Mouse (Mus musculus): ENCODE measurements at regions not wholly inside any gene's neighbourhood (a gene's known extent, or its start where the extent isn't known, plus 50 kb on each side); places are given as distances from the start of the nearest gene placed in this dataset.
"Not testable (repeated sequence)": the region's sequence is repeated elsewhere in the genome, so short reads cannot be mapped to it uniquely, and the experiment has no call there.

GRCm38 (mm10) chr1:185963773-185964172 is 153.3 kb downstream of the Lyplal1 start:
- no peak overlapping the region for H3K4me2 ChIP-seq
- no peaks in the 10 kb centered on the region for H3K4me1 ChIP-seq
- H3K27ac ChIP-seq = no peak overlapping the region
- no peak overlapping the region for H3K9ac ChIP-seq
- H3K36me3 ChIP-seq = no peaks in the 10 kb centered on the region
- WGBS = 93% methylated on average over 2 of the region's 2 CpGs
- H3K27me3 ChIP-seq = no peaks in the 10 kb centered on the region
- H3K4me3 ChIP-seq (replicated peaks) = no peak overlapping the region
- no peak for ATAC-seq (replicated peaks; ENCODE audit: low FRiP score)
- H3K9me3 ChIP-seq (replicated peaks) = no peaks in the 10 kb centered on the region

DNA sequence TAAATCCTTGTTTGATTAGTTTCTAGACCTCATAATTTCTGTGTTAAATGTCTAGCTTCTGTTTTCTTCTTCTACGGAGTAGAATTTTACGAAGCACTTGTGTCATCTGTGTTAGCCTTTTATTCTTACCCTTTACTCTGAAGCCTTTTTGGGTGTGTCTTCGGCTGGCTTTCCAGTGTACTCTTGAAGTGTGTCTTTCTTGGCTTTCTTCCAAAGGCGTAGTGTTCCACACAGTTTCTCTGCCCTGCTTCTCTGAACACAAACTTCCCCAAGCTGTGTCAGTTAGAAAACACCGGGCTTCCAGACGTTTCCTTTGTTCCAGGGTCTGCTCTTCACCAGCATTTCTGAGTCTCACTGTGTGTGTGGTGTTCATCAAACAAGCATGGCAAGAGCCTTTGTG is 152.7 kb downstream of the Lyplal1 start:
- no peak overlapping the region for H3K4me3 ChIP-seq (replicated peaks)
- H3K9me3 ChIP-seq (replicated peaks) = no peaks in the 10 kb centered on the region
- H3K27ac ChIP-seq = no peak overlapping the region
- H3K9ac ChIP-seq = no peak overlapping the region
- ATAC-seq (replicated peaks; ENCODE audit: low FRiP score) = no peak
- H3K4me2 ChIP-seq = no peak overlapping the region
- no peaks in the 10 kb centered on the region for H3K27me3 ChIP-seq
- no peaks in the 10 kb centered on the region for H3K36me3 ChIP-seq
- WGBS = 58% methylated on average over 6 of the region's 6 CpGs
- H3K4me1 ChIP-seq = peaks cover 5% of the 10 kb centered on the region

- Histone ChIP-seq H3K4me3 (replicated peaks) (no peak overlapping the region), H3K9me3 (replicated peaks) (no peaks in the 10 kb centered on the region), H3K36me3 (no peaks in the 10 kb centered on the region), H3K27ac (no peak overlapping the region), H3K27me3 (no peaks in the 10 kb centered on the region), H3K4me1 (peaks cover 14% of the 10 kb centered on the region), H3K9ac (no peak overlapping the region), H3K4me2 (no peak overlapping the region)
- no peak for ATAC-seq (replicated peaks; ENCODE audit: low FRiP score)
- 73% methylated on average over 4 of the region's 4 CpGs for WGBS
Observed at GRCm38 (mm10) chr1:185967227-185967626, 149.9 kb downstream of the Lyplal1 start.

DNA sequence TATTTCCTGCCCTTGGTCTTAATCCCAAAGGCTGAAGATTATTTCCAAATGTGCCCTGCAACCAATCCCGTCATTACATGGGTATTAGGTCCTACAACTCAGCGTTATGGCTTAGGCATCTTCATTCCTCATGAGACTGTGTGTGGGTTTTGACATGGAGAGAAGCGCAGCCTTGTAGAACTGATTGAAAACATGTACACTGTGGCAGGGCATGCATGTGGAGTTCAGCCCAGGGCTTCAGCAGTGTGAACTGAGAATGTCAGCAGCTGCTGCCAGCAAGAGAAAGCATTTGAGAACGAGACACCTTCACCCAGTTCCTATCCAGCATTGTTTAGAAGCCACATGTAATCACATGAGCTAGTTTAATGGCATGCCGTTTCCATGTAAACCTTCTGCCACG is 149.3 kb downstream of the Lyplal1 start:
- Histone ChIP-seq H3K27ac (no peak overlapping the region), H3K4me3 (replicated peaks) (no peak overlapping the region), H3K9ac (no peak overlapping the region), H3K27me3 (no peaks in the 10 kb centered on the region), H3K4me1 (peaks cover 14% of the 10 kb centered on the region), H3K9me3 (replicated peaks) (no peaks in the 10 kb centered on the region), H3K36me3 (no peaks in the 10 kb centered on the region), H3K4me2 (no peak overlapping the region)
- ATAC-seq (replicated peaks; ENCODE audit: low FRiP score) = no peak
- 85% methylated on average over 6 of the region's 6 CpGs for WGBS

DNA sequence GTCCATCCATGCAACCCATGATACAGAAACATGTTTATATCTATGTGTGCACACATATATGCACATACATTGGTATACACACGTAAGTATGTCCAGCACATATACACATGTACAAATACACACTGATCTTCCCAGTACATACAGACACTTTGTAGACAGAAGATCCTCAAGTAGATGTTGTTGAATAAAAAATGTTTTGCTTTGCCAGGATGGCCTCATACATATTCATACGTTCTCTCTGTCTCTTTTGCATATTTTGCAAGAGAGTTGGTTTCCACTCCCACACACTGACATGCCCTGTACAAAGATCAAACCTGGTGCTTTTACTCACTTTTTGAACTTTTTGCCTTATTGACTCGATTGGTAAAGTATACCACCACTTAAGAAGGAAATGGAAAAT is 148.5 kb downstream of the Lyplal1 start:
- H3K4me3 ChIP-seq (replicated peaks) = no peak overlapping the region
- H3K4me2 ChIP-seq = no peak overlapping the region
- H3K36me3 ChIP-seq = no peaks in the 10 kb centered on the region
- ATAC-seq (replicated peaks; ENCODE audit: low FRiP score) = no peak
- no peak overlapping the region for H3K9ac ChIP-seq
- 60% methylated on average over 3 of the region's 3 CpGs for WGBS
- peaks cover 14% of the 10 kb centered on the region for H3K4me1 ChIP-seq
- no peaks in the 10 kb centered on the region for H3K27me3 ChIP-seq
- H3K27ac ChIP-seq = no peak overlapping the region
- H3K9me3 ChIP-seq (replicated peaks) = no peaks in the 10 kb centered on the region

- H3K9me3 ChIP-seq (replicated peaks) = no peaks in the 10 kb centered on the region
- H3K4me3 ChIP-seq (replicated peaks) = no peak overlapping the region
- ATAC-seq (replicated peaks; ENCODE audit: low FRiP score) = peak; percentile 94
- no peak overlapping the region for H3K4me2 ChIP-seq
- 0 out of 2 replicates have a peak overlapping the region, but pooled peaks have one; percentile 41 for H3K27ac ChIP-seq
- no peaks in the 10 kb centered on the region for H3K27me3 ChIP-seq
- H3K4me1 ChIP-seq = peaks cover 14% of the 10 kb centered on the region
- WGBS = 13% methylated on average over 2 of the region's 2 CpGs
- no peaks in the 10 kb centered on the region for H3K36me3 ChIP-seq
- H3K9ac ChIP-seq = no peak overlapping the region
Observed at GRCm38 (mm10) chr1:185969231-185969630, 147.9 kb downstream of the Lyplal1 start.

DNA sequence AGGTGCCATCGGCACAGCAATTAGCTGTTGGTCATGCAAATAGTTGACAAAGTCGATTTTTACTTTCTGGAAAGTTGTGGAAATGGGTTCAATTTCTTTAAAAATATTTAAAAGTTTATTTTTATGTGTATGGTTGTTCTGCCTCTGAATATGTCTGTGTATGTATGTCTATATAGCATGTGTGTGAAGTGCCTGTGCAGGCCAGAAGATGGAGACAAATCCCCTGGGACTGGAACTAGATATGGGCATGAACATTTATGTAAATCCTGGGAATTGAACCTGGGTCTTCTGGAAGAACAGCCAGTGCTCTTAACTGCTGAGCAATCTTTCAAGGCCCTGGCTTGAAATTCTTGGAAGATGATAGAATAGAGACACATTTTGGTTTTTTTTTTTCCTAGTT is 140.0 kb downstream of the Lyplal1 start:
- WGBS = 91% methylated on average over 2 of the region's 2 CpGs
- no peak overlapping the region for H3K27ac ChIP-seq
- H3K9me3 ChIP-seq (replicated peaks) = no peaks in the 10 kb centered on the region
- H3K4me2 ChIP-seq = no peak overlapping the region
- no peak overlapping the region for H3K9ac ChIP-seq
- H3K27me3 ChIP-seq = no peaks in the 10 kb centered on the region
- H3K36me3 ChIP-seq = no peaks in the 10 kb centered on the region
- H3K4me3 ChIP-seq (replicated peaks) = no peak overlapping the region
- no peaks in the 10 kb centered on the region for H3K4me1 ChIP-seq
- ATAC-seq (replicated peaks; ENCODE audit: low FRiP score) = no peak

DNA sequence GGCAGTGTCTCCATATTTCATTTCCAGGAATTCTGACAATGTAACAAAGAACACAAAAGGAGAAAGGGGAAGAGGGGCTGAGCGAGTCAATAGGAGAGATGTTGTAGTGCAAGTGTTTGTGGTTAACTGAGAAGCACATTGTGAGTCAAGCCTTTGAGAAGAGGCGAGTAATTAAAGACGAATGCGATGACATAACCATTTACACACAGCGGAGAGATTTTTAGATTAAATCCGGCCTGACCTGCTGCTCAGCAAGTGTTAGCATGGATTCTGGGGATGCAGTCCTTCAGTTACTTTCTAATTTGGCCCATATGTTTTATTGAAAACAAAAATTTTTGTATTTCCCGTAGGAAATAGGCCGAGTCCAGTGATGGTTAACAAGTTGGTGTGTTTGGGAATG is 127.7 kb downstream of the Lyplal1 start:
- H3K27me3 ChIP-seq = no peaks in the 10 kb centered on the region
- no peaks in the 10 kb centered on the region for H3K36me3 ChIP-seq
- no peak overlapping the region for H3K27ac ChIP-seq
- no peaks in the 10 kb centered on the region for H3K9me3 ChIP-seq (replicated peaks)
- no peak overlapping the region for H3K4me3 ChIP-seq (replicated peaks)
- no peak overlapping the region for H3K4me2 ChIP-seq
- WGBS = 87% methylated on average over 8 of the region's 8 CpGs
- ATAC-seq (replicated peaks; ENCODE audit: low FRiP score) = no peak
- no peak overlapping the region for H3K9ac ChIP-seq
- H3K4me1 ChIP-seq = no peaks in the 10 kb centered on the region

GRCm38 (mm10) chr1:186000066-186000465 is 117.0 kb downstream of the Lyplal1 start:
- not testable (repeated sequence) for H3K9ac ChIP-seq; H3K4me3 ChIP-seq (replicated peaks); ATAC-seq (replicated peaks; ENCODE audit: low FRiP score); H3K27me3 ChIP-seq; H3K4me1 ChIP-seq; H3K27ac ChIP-seq; H3K9me3 ChIP-seq (replicated peaks); H3K4me2 ChIP-seq; H3K36me3 ChIP-seq
- WGBS = 85% methylated on average over 1 of the region's 1 CpGs

- Histone ChIP-seq H3K4me3 (replicated peaks) (no peak overlapping the region), H3K27ac (no peak overlapping the region), H3K4me2 (no peak overlapping the region), H3K4me1 (0 out of 2 replicates have a peak, but pooled peaks cover 11% of the 10 kb centered on the region), H3K9me3 (replicated peaks) (no peaks in the 10 kb centered on the region), H3K9ac (no peak overlapping the region), H3K36me3 (no peaks in the 10 kb centered on the region), H3K27me3 (no peaks in the 10 kb centered on the region)
- WGBS = 76% methylated on average over 1 of the region's 1 CpGs
- no peak for ATAC-seq (replicated peaks; ENCODE audit: low FRiP score)
Observed at GRCm38 (mm10) chr1:186013413-186013812, 103.7 kb downstream of the Lyplal1 start.

DNA sequence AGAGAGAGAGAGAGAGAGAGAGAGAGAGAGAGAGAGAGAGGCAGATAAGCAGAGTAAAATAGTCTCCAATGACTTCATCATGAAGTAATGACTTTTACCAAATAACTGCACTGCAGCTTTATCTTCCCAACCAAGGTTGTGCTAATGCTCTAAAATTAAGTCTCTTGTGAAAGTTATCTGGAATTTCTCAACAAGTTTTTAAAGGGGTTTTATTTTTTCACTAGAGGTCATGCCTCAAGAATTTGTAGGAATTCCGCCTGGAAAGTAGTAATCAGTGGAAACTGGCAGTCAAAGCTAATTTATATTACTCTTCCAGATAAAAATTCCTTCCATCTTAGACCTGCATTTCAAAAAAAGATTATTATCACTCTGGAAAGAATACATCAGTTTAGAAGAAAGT is 102.9 kb downstream of the Lyplal1 start:
- no peak for ATAC-seq (replicated peaks; ENCODE audit: low FRiP score)
- WGBS = 51% methylated on average over 1 of the region's 1 CpGs
- no peak overlapping the region for H3K4me3 ChIP-seq (replicated peaks)
- no peak overlapping the region for H3K27ac ChIP-seq
- H3K36me3 ChIP-seq = no peaks in the 10 kb centered on the region
- H3K4me2 ChIP-seq = no peak overlapping the region
- no peaks in the 10 kb centered on the region for H3K27me3 ChIP-seq
- 0 out of 2 replicates have a peak, but pooled peaks cover 11% of the 10 kb centered on the region for H3K4me1 ChIP-seq
- H3K9me3 ChIP-seq (replicated peaks) = no peaks in the 10 kb centered on the region
- H3K9ac ChIP-seq = no peak overlapping the region

- no peak for ATAC-seq (replicated peaks; ENCODE audit: low FRiP score)
- H3K27me3 ChIP-seq = no peaks in the 10 kb centered on the region
- 0 out of 2 replicates have a peak, but pooled peaks cover 11% of the 10 kb centered on the region for H3K4me1 ChIP-seq
- no peak overlapping the region; the same call in 1 of the 2 replicates for H3K27ac ChIP-seq
- no peak overlapping the region for H3K9ac ChIP-seq
- no peak overlapping the region for H3K4me2 ChIP-seq
- 47% methylated on average over 8 of the region's 8 CpGs for WGBS
- H3K36me3 ChIP-seq = no peaks in the 10 kb centered on the region
- H3K4me3 ChIP-seq (replicated peaks) = no peak overlapping the region
- H3K9me3 ChIP-seq (replicated peaks) = no peaks in the 10 kb centered on the region
Observed at GRCm38 (mm10) chr1:186015831-186016561, 101.1 kb downstream of the Lyplal1 start.

- no peak overlapping the region for H3K4me3 ChIP-seq (replicated peaks)
- H3K27ac ChIP-seq = no peak overlapping the region
- H3K27me3 ChIP-seq = no peaks in the 10 kb centered on the region
- H3K4me1 ChIP-seq = 0 out of 2 replicates have a peak, but pooled peaks cover 11% of the 10 kb centered on the region
- H3K4me2 ChIP-seq = no peak overlapping the region
- 67% methylated on average over 1 of the region's 1 CpGs for WGBS
- H3K36me3 ChIP-seq = no peaks in the 10 kb centered on the region
- no peak for ATAC-seq (replicated peaks; ENCODE audit: low FRiP score)
- H3K9me3 ChIP-seq (replicated peaks) = no peaks in the 10 kb centered on the region
- no peak overlapping the region for H3K9ac ChIP-seq
Observed at GRCm38 (mm10) chr1:186017547-186017946, 99.6 kb downstream of the Lyplal1 start.
